Mouse (Mus musculus): ENCODE measurements around the gene Naf1. TPM values are rescaled to one million over a fixed set of nuclear protein-coding genes. Genes with fewer than 3 reads are reported as not detected.

The Naf1 gene
- polyA plus RNA-seq, 1 experiment = not detected

DNA sequence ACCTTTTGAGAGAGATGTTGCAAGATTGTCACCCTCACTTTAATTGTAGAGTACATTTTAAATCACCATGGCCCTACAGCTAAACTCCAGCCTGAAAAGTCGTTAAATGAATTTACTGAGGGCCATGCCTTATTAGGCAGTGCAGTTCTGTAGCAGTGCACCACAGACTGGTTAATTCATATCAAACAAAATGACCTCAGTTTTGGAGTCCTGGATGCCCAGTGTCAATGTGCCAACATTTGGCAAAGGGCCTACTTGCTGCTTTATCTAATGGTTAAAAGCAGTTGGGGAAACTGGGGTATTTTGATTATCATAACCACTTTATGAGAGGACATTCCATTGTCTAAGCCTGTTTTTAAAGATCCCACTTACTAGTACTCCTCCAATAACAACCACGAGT, 31.9 kb downstream of the Naf1 start:
- Histone ChIP-seq H3K4me3 (ENCODE audit: insufficient read depth, low read depth, low read length) (no peak overlapping the region), H3K4me1 (ENCODE audit: control insufficient read depth, insufficient read depth, low read length) (no peaks in the 10 kb centered on the region), H3K27ac (ENCODE audit: insufficient read depth, low read depth, low read length) (no peak overlapping the region)
- no peak for TF ChIP-seq POLR2A (IDR thresholded peaks at IDR 0.05; ENCODE audit: insufficient read depth, low read depth, low read length)
- TF ChIP-seq CTCF (IDR thresholded peaks at IDR 0.05; ENCODE audit: insufficient read depth, low read depth, low read length) = no peak
- WGBS = 37% methylated on average over 2 of the region's 2 CpGs

DNA sequence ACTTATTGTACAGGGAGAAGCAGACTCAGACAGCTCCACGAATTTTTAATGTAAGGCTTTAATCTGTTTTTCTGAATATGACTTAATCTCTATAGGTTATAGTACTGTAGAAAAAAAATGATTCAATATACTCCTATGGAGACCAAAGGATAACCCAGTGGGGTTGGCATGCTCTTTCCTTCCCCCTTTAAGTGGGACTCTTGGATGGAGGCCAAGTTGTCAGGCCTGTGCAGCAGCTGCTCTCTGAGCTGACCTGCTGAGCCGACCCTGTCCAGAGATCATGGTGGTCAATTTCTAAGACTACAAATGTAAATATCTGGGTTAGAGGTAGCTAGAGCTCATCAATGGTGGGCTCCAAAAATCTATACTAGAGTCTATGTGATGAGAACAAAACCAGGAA, 45.0 kb downstream of the Naf1 start:
- TF ChIP-seq POLR2A (IDR thresholded peaks at IDR 0.05; ENCODE audit: insufficient read depth, low read depth, low read length) = no peak
- no peak for TF ChIP-seq CTCF (IDR thresholded peaks at IDR 0.05; ENCODE audit: insufficient read depth, low read depth, low read length)
- Histone ChIP-seq H3K4me3 (ENCODE audit: insufficient read depth, low read depth, low read length) (no peak overlapping the region), H3K4me1 (ENCODE audit: control insufficient read depth, insufficient read depth, low read length) (peaks cover 1% of the 10 kb centered on the region), H3K27ac (ENCODE audit: insufficient read depth, low read depth, low read length) (no peak overlapping the region)
- 46% methylated on average over 2 of the region's 2 CpGs for WGBS

- WGBS = 87% methylated on average over 4 of the region's 4 CpGs
- no peak for TF ChIP-seq POLR2A (IDR thresholded peaks at IDR 0.05; ENCODE audit: insufficient read depth, low read depth, low read length)
- no peak for TF ChIP-seq CTCF (IDR thresholded peaks at IDR 0.05; ENCODE audit: insufficient read depth, low read depth, low read length)
- Histone ChIP-seq H3K4me1 (ENCODE audit: control insufficient read depth, insufficient read depth, low read length) (peaks cover 2% of the 10 kb centered on the region), H3K4me3 (ENCODE audit: insufficient read depth, low read depth, low read length) (no peak overlapping the region), H3K27ac (ENCODE audit: insufficient read depth, low read depth, low read length) (no peak overlapping the region)
These were observed 45.5 kb downstream of the Naf1 start for GRCm38 (mm10) chr8:66905557-66905956.

GRCm38 (mm10) chr8:66906116-66906515, 46.1 kb downstream of the Naf1 start:
- no peak overlapping the region for H3K27ac ChIP-seq (ENCODE audit: insufficient read depth, low read depth, low read length)
- WGBS = 62% methylated on average over 8 of the region's 8 CpGs

GRCm38 (mm10) chr8:66910684-66911083, 50.7 kb downstream of the Naf1 start:
- H3K4me3 ChIP-seq (ENCODE audit: insufficient read depth, low read depth, low read length) = no peak overlapping the region
- WGBS = 7% methylated on average over 6 of the region's 6 CpGs
- H3K27ac ChIP-seq (ENCODE audit: insufficient read depth, low read depth, low read length) = peak overlapping the region; percentile 72
- H3K4me1 ChIP-seq (ENCODE audit: control insufficient read depth, insufficient read depth, low read length) = peaks cover 5% of the 10 kb centered on the region
- TF ChIP-seq CTCF (IDR thresholded peaks at IDR 0.05; ENCODE audit: insufficient read depth, low read depth, low read length) (no peak), POLR2A (IDR thresholded peaks at IDR 0.05; ENCODE audit: insufficient read depth, low read depth, low read length) (no peak)

More at GRCm38 (mm10) chr8:66906116-66906515, 46.1 kb downstream of the Naf1 start:
- H3K4me3 ChIP-seq (ENCODE audit: insufficient read depth, low read depth, low read length) = no peak overlapping the region
- peaks cover 2% of the 10 kb centered on the region for H3K4me1 ChIP-seq (ENCODE audit: control insufficient read depth, insufficient read depth, low read length)
- TF ChIP-seq POLR2A (IDR thresholded peaks at IDR 0.05; ENCODE audit: insufficient read depth, low read depth, low read length) (no peak), CTCF (IDR thresholded peaks at IDR 0.05; ENCODE audit: insufficient read depth, low read depth, low read length) (no peak)

DNA sequence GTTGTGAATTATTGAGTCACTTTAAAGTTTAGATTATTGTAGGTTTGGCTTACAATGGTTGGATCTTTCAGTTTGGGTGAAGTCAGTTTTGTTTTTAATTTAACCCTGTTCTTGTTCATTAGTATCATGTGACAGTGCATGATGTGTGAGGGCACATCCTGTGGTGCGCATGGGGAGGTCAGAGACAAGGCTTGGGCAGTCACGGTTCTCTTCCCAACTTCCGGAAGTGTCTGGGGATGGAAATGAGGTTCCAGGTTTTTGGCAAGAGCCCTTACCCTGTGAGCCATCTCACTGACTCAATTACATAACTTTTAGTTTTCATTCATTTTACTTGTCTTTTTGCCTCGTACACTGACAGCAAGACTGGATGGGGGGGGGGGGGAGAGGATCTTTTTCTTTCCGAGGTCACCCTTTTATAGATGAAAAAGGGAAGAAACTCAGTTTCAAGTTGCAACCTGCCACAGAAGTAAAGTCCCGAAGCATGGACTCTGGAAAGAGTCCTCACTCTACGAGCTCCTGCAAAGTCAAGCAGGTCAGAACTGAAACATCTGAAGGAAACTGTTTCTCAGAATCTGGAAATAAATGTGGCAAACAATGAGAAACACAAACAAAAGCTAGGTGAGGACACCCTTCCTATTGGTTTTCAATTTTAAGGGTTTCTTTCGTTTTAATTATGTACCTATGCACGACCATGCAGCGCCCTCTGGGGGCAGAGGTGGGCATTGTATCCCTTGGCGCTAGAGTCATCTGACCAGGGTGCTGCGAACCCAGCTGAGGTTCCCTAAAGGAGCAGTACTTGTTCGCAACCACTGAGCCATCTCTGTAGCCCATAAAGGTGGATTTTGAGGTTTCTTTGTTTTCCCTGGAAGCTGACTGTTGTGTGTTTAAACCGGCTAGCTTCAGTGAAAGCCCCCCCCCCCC, 53.9 kb downstream of the Naf1 start:
- Histone ChIP-seq H3K4me3 (ENCODE audit: insufficient read depth, low read depth, low read length) (no peak overlapping the region), H3K27ac (ENCODE audit: insufficient read depth, low read depth, low read length) (no peak overlapping the region), H3K4me1 (ENCODE audit: control insufficient read depth, insufficient read depth, low read length) (peaks cover 5% of the 10 kb centered on the region)
- TF ChIP-seq CTCF (IDR thresholded peaks at IDR 0.05; ENCODE audit: insufficient read depth, low read depth, low read length) = no peak
- no peak for TF ChIP-seq POLR2A (IDR thresholded peaks at IDR 0.05; ENCODE audit: insufficient read depth, low read depth, low read length)
- 73% methylated on average over 14 of the region's 14 CpGs for WGBS

GRCm38 (mm10) chr8:66916056-66916455, 56.0 kb downstream of the Naf1 start:
- 66% methylated on average over 7 of the region's 7 CpGs for WGBS
- H3K27ac ChIP-seq (ENCODE audit: insufficient read depth, low read depth, low read length) = no peak overlapping the region

DNA sequence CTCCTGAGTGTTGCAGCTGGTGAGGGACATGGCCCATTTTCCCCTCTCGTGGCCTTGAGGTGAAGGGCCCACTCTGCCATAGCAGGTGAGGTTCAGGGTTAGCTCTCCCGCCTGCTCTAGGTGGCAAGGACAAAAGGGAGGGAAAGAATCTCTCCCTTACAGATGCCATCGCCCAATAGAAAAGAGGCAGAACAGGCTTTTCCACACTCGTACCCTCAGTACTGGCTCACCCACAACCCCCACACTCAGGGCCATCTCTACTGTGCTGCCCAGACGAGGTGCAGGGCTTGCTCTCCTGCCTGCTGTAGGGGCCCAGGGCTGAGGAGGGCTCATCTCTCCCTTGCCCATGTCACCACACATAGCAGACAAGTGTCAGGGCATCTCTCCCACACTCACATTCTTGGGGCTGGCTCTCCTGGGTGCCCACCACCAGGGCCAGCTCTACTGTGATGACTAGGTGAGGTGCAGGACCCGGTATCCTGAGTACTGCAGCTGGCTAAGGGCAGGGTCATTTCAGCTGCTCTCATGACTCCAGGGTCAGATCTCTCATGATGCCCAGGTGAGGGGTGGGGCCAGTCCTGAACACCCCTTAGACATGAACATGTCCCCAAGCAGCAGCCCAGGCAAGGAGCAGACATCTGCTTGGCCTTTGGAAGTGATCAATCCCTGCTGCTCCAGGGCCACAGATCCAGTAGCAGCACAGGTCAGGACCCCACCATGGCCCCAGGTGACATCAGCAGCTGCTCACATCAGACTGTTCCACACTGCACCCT, 57.9 kb downstream of the Naf1 start:
- TF ChIP-seq POLR2A (IDR thresholded peaks at IDR 0.05; ENCODE audit: insufficient read depth, low read depth, low read length) (no peak), CTCF (IDR thresholded peaks at IDR 0.05; ENCODE audit: insufficient read depth, low read depth, low read length) (no peak)
- no peak overlapping the region for H3K4me3 ChIP-seq (ENCODE audit: insufficient read depth, low read depth, low read length)
- 85% methylated on average over 6 of the region's 6 CpGs for WGBS
- H3K27ac ChIP-seq (ENCODE audit: insufficient read depth, low read depth, low read length) = no peak overlapping the region
- no peaks in the 10 kb centered on the region for H3K4me1 ChIP-seq (ENCODE audit: control insufficient read depth, insufficient read depth, low read length)

More at GRCm38 (mm10) chr8:66916056-66916455, 56.0 kb downstream of the Naf1 start:
- H3K4me1 ChIP-seq (ENCODE audit: control insufficient read depth, insufficient read depth, low read length) = peaks cover 3% of the 10 kb centered on the region; the same call in 1 of the 2 replicates
- no peak overlapping the region for H3K4me3 ChIP-seq (ENCODE audit: insufficient read depth, low read depth, low read length)
- TF ChIP-seq POLR2A (IDR thresholded peaks at IDR 0.05; ENCODE audit: insufficient read depth, low read depth, low read length) = no peak
- no peak for TF ChIP-seq CTCF (IDR thresholded peaks at IDR 0.05; ENCODE audit: insufficient read depth, low read depth, low read length)

- H3K27ac ChIP-seq (ENCODE audit: insufficient read depth, low read depth, low read length) = no peak overlapping the region
- TF ChIP-seq POLR2A (IDR thresholded peaks at IDR 0.05; ENCODE audit: insufficient read depth, low read depth, low read length) (no peak), CTCF (IDR thresholded peaks at IDR 0.05; ENCODE audit: insufficient read depth, low read depth, low read length) (no peak)
- no peaks in the 10 kb centered on the region for H3K4me1 ChIP-seq (ENCODE audit: control insufficient read depth, insufficient read depth, low read length)
- 75% methylated on average over 4 of the region's 4 CpGs for WGBS
- no peak overlapping the region for H3K4me3 ChIP-seq (ENCODE audit: insufficient read depth, low read depth, low read length)
These were observed 58.5 kb downstream of the Naf1 start for GRCm38 (mm10) chr8:66918471-66918870.

Measured in olfactory bulb, adult 2 months (tissue).